Mouse (Mus musculus) heart, postnatal 10 days (tissue): ENCODE data around the gene Map7d1. TPM values are rescaled to one million over a fixed set of nuclear protein-coding genes. Genes with fewer than 3 reads are reported as not detected.

ENCODE experiments used
- DNase-seq, 2 experiments: peaks; one replicate each; pipeline ENCODE4 v3.0.0; 2021
- intact Hi-C: fragments of 180-260 bp; cut with DNase I; formaldehyde crosslinking; loops from one replicate; pipeline ENCODE4 v1.15.1; 2025
- total RNA-seq, 2 experiments: library from RNA; stranded (reverse); gene quantifications; 2 replicates each; pipeline ENCODE4 v1.2.3; 2021

The Map7d1 gene
- total RNA-seq, result 100 to 1,000 TPM; 214 to 239 TPM

DNA sequence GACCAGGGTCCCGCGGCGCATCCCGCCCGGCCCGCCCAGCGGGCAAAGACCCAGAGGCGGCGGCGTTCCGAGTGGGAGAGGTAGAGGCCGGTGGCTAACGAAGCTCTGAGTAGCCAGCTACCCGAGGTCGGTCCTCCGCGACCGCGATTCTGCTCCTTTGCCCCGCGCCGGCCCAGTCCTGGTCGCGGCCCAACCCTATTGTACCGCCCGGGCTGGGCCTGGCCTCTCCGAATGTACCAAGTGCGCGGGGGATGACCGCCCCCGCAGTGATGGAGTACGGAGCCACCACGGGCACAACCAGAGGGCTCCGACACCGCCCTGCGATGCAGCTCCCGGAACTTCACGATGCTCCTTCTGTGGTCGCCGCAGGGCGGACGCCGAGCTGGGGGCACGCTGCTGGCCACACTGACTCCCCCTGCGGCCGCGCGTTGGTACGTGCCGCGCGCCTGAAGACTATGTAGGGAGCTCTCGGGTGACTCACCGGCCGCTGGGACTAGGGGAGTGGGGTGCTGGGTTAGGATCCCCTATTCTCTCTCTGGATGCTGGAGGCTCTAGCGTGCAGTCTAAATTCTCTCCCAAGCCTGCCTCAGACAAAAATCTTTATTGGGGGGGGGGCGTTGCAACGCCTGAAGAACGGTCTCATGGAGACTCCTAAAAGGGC is at the start of gene Map7d1:
TSS of gene Map7d1 (minus strand) at position 213 of the 661 bp plus-strand sequence.
- intact Hi-C loops, result no loop called here
- peak; percentile 94 for DNase-seq

DNA sequence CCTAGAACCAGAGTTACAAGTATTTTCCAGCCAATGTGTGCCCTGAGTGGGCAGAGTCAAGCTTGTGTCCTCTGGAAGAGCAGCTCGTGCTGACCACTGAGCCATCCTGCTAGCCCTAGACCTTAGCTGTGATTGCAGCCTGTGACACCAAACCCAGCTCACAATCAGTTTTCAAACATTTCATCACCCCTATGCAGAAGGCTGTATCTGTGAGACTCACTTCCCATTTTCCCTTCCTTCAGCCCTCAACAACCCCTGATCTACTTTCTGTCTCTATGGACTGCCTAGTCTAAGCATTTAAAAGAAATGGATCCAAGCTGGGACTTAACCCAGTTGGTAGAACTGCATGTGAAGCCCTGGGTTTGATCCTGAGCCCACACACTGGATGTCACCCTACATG is 49.3 kb upstream of the Map7d1 start:
- intact Hi-C loops, result no loop called here
- no peak for DNase-seq

DNA sequence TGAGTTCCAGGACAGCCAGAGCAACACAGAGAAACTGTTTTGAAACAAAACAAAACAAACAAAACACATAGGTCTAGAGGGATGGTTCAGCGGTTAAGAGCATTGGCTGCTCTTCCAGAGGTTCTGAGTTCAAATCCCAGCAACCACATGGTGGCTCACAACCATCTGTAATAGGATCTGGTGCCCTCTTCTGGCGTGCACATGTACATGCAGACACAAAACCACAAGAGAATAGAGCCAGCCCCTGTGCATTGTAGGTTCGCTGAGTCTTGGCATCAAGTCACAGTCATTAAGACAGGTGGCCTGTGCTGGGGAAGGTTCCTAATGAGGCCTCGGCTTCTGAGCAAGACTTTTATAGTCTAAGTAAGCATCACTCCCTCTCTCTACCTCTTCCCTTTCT is 47.7 kb upstream of the Map7d1 start:
- DNase-seq, result no peak
- intact Hi-C loops, result no loop called here

DNA sequence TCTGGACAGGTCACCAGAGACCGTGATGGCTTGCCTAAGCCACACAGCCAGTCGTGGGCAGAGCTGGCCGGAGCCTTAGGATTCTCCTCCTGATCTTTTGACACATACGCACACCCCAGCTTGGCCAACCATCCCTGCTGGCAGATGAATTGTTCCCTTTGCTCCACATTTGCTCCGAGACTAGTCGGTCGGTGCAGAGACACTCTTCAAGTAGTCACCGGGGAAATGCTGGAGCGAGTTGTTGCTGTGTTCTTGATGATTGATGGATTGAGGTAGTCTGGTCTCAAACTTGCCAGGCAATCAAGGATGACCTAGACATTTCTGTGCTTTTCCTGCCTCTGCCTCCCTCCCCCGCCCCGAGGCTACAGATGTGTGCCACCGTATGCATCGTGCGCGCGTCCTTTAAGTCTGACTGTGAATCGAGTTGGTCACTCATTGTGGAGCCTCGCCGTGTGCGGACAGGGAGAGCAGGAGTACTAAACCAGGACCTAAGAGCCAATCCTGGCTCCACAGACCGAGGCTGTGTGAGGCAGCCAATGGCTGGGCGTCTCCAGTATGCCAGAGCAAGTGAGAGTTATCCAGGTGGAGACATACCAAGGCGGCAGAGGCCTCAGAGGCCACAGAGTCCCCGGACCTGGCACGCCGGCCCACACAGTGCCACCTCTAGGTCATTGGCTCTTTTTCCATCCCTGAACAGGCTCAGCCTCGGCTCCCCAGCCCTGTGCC is 45.6 kb upstream of the Map7d1 start:
- DNase-seq, result no peak
- intact Hi-C loops, result no loop called here

DNA sequence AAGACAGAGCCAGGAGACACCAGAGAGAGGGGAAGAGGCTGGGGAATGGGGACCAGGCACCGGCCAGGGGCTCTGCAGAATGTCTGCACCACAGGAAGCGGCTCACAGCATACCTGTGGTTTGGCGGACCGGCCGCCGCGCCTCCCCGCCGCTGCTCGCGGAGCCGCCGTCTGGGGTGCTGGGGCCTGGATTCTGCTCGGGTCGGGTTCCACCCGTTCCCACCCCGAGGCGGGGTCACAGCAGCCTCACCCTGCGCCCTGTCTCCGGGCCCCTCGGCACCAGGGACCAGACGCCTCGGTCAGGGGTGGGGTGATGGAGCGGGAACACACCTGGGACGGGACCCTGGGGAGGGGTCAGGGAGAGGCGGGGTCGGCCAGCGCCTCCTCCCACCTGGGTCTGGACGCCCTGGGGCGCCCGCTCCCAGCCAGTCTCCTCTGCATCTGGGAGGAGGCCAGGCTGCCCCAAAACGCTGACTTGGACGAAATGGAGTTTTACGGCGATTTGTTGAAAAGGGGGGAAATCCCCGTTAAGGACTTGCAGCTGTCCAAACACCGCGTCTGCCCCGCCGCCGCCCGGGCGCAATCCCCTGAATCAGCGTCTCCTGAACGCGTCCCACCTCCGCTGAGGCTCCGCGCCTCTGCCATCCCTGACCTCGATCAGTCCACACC is 44.9 kb upstream of the Map7d1 start:
- no peak for DNase-seq
- intact Hi-C loops, result no loop called here

DNA sequence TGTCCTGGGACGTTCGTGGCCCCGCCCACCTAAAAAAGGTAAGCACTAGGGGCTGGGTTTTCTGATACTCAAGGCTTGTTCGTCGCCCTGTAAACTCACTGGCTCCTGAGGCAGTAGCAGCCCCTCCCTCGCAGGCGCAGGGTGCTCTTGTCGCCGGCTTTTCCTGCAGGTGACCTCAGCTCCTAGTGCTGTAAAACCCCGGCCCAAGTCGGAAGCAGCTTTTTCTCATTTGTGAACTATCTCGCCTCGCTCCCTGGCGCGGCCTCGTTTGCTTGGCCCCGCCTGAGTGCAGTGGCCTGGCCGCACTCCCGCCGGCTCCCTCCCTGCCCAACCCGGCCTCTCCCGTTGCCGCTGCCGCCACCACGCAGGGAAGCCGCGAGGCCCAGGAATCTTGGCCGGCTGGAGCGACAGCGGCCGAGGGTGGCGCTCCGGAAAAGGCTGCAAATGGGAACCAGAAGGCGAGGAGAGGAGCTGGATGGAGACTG is 40.5 kb upstream of the Map7d1 start:
- peak; percentile 83 for DNase-seq
- intact Hi-C loops, result no loop called here

DNA sequence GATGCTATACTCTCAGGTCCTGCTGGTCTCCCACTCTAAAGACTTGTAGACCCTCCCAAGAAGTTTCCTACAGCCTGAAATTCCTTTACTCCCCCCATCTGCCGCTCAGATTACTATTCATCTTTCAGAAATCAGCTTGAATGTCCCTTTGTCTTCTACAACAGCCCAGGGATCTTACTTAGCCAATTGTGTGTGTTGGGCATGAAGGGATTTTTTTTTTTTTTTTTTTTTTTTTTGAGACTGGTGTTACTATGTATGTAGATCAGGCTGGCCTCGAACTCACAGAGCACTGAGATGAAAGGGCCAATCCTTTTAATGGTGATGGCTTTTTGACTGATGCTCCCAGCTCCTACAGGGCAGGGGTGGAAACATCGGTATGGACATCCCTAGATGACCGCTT is 39.8 kb upstream of the Map7d1 start:
- intact Hi-C loops, result no loop called here
- no peak for DNase-seq

DNA sequence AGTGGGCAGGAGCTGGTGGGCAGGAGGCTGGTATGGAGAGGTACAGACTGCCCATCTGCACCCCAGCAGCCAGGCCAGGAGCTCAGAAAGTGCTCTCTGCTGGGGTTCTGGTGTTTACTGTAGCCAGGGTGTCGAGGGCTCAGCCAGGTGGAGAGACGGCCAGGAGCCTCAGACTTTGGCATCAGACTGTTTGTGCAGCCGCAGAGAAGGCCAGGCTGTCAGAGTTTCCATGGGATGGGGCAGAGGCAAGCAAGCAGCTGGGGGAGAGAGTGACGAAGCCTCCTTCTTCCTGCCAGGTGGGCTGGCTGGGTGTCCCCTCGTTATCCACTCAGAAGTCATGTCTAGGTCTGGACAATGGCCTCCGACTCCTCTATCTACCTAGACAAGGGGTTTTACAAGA is 39.0 kb upstream of the Map7d1 start:
- intact Hi-C loops, result no loop called here
- DNase-seq, result no peak

DNA sequence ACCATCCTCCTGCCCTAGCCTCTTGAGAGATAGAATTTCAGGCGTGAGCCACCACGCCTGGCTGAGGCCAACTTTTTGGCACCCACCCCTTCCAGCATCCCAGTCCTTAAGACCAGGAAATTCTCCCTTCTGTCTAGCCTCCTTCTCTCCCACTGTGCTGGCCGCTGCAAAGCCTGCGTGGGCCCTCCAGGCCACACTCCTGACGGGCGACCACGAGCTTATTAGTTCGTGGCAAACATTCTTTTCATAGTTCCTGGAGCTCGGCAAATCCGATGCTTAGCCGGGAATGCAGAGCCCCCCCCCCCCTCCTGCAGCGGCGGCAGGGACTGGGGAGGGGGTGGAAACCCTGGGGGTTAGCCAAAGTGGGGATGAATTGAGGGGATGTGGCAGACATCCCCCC is 35.1 kb upstream of the Map7d1 start:
- intact Hi-C loops, result no loop called here

DNA sequence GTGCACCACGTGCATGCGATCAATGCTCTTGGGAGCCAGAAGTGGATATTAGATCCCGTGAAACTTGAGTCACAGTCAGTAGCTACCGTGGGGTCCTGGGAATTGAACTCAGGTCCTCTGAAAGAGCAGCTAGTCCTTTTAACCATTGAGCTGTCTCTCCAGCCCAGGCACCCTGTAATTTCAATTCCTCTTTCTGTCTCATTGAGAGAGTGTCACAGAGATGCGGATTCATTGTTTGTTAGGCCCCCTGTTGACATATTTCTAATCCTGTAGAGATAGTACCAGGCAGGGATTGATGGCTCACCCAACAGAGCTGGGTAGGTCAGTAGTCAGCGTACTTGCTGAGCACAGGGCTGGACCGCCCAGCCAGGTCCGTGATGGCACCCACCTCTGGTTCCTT is 34.2 kb upstream of the Map7d1 start:
- no peak for DNase-seq
- intact Hi-C loops, result no loop called here

More for the DNA sequence above, 35.1 kb upstream of the Map7d1 start:
- DNase-seq, result no peak

DNA sequence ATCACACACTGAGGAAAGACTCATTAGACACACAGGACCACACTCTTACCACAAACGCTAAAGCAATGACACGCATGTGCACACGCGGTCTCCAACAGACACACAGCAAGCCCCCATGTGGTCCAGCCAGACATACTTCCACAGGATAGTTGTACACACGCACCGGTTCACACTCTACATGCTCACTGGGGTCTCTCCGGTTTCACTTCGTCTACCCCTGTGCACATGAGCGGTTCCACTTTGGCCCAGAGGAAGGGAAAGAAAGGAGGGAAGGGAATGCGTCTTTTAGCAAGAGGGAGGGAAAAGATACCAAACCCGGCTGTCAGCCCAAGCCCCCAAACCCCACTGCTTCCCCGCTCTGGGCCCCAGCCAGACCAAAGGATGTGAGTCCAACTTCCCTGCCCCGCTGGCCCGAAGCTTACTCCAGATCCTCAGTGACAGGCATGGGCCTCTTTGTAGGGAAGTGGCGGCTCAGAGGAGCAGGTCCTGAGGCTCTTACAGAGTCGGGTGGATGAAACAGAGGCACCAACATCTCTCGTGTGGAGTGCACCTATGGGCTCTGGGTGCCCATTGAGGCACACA is 32.0 kb upstream of the Map7d1 start:
- peak in 1 of 2 experiments; percentile 23 for DNase-seq
- intact Hi-C loops, result no loop called here

DNA sequence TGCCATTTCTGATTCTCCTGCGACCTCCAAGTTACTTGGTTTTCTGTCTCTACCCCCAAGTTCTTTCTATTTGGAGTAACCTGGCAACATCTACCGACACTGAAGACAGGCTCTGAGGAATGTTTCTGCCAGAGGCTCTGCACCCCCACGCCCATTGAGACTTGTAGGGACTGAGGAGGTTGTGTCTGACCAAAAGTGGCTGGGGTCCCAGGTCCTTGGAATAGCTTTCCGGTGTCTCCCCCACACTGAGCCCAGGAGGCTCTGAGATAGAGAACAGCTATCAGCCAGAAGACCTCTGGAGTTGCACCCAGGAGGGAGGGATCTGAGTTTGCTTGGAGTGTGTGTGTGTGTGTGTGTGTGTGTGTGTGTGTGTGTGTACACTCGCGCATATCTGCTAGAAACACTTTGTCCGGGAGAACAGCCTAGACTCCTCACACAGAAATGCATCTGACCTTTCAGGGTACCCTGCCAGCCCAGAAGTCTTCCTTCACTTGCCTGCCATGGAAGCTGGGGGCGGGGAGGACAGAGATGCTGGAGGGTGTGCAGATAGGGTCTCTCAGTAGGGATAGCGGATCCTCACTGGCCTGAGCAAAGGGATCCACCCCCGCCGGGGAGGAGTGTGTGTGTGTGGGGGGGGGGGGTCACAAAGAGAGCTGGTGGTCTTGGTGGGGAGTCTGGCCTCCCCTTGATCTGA is 31.3 kb upstream of the Map7d1 start:
- DNase-seq, result peak in 1 of 2 experiments; percentile 34
- intact Hi-C loops, result no loop called here

DNA sequence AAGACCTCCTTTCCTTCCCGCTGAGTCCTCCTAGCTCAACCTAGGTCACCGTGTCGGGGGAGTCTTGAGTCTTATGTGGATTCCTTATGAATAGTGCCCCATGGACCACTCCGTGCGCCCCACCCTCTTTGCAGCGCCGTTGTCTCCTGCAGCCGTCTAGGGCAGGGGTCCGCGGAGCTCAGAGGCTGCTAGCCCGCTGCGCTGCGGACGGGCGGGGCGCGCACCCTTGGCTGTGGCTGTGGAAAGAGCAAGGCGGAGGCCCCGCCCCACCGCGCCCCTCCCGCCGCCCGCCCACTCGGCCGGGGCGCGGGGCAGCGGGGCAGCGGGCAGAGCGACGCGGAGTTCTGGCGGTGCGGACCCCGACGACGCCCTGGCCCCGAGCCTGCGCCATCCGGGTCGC is 30.3 kb upstream of the Map7d1 start, which contains the start of gene Col8a2:
TSS of gene Col8a2 (plus strand) at position 302 of the 400 bp plus-strand sequence.
- DNase-seq, result peak in 1 of 2 experiments; percentile 25

DNA sequence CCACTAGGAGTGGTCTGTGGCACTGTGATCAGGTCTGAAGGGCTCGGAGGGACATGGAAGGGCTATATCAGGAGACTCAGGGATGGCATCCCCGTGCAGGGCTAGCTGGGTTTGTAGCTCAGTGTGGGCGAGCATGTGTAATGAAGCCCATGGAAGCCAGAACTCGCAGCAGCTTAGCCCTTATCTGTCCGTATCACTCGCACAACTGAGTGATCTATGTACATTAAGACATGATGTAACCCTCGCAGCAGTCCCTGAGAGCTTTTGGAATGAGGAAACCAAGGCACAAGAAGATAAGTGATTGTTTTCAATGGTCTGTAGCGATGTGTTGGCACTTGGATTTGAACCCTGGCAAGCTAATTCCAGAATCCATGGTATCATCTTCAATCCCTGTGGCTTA is 27.4 kb upstream of the Map7d1 start:
- intact Hi-C loops, result no loop called here
- DNase-seq, result no peak

More for the DNA sequence above, 30.3 kb upstream of the Map7d1 start, which contains the start of gene Col8a2:
- intact Hi-C loops, result no loop called here

DNA sequence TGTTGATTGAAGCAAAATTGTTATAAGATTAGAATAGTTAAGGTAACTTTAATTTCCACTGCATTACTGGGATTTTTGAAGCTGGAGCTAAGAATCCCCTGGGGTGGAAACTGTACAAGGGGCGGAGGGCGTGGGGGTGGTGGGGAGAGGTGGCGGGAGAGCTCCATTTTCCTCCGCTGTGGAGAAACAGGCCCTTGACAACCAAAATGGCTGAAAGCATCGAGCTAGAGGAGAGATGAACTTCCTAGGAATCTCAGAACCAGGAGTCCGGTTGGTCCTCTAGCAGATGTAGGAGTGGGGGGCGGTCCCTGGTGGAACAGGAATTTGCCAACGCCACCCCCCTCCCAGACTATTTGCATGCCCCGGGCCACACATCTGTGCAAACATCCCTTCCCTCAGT is 25.6 kb upstream of the Map7d1 start:
- intact Hi-C loops, result no loop called here
- DNase-seq, result no peak

DNA sequence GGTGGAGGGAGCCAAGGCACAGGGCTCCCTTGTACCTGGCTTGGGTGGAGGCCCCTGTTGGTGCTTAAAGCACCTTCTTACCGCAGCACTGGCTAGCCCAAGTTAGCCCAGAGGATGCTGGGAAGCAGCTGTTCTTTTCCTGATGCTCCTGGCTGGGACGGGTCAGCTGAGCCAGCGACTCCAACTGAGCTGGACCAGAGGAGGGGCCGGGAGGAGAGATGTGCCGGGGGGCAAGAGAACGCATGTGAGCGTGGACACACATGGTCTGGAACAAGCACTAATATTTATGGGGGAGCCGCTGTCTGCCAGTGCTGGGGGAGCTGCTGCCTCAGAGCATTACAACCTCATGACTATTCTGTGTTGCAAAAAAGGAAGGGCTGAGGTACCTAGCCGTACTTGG is 22.8 kb upstream of the Map7d1 start:
- intact Hi-C loops, result loop anchor here (1.0 kb wide), 1 partner anchor 31 kb away; no protein-coding TSS in a partner anchor
- no peak for DNase-seq

DNA sequence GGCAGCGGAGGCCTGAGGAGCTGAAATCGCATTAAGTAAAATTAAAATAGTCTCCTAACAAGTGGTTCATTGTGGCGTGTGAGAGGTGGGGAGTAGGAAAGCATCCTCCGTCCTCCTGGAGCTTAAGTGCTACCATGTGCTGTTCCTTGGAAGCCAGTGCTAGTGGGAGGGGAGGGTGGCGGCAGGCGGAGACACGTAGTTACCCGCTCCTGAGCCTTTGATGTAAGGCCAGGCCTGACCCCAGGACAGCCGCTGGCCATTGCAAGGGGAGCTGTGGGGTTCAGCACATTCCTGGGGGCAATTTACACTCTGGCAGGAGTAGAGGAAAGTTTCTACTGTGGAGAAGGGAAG is 22.4 kb upstream of the Map7d1 start:
- DNase-seq, result no peak
- intact Hi-C loops, result loop anchor here (1.0 kb wide), 1 partner anchor 32 kb away; no protein-coding TSS in a partner anchor

DNA sequence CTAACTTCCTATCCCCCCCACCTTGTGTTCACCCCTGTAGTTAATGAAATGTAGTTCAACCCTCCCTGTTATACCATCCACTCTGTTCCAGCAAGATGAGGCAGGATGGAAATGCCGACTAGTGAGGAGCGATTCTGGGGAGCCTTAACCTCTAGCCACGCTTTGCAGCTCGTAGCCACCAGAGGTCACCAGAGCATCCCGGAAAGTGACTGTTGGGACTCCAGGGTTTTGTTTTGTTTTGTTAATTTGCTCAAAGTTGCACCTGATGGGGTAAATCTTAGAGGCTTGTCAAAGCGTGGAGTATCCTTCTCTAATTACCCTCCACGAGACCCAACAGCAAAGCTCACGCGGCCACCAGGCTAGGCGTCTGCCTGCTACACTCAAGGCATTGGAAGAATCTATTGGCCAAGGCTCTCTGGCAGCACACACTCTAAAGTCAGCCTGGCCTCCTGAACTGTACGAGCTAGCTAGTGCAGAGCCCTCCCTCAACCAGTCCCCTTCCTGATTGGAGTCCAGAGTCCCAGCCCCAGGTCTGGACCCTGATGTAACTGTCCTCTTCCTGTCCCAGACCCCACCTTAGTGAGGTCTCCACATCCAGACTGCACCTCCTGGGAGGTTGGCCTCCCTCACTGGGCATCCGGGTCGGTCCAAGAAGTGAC is 21.9 kb upstream of the Map7d1 start:
- intact Hi-C loops, result loop anchor here (1.0 kb wide), 1 partner anchor 32 kb away; no protein-coding TSS in a partner anchor
- peak; percentile 58 to 80 for DNase-seq

DNA sequence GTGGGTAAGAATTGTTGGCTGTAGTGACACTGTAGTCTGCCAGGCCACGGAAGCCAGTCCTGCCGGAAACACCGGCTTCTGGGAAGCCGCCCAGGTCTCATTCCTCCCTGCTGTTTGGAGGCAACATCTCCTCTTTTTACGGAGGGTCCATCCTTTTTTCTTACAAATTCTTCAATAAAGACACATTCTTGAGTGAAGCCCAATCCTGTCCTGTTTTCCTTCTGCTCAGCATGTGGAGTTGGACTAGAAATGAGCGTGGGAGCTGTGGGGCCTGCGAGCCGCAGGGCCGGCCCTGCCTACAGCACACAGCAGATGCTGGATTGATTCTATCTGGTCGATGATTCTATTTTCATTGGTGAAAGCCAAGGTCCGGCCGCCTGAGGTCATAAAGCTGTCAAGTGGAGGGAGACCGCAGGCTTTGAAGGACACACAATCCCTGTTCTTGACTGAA is 19.6 kb upstream of the Map7d1 start:
- intact Hi-C loops, result no loop called here
- DNase-seq, result peak; percentile 61 to 68

DNA sequence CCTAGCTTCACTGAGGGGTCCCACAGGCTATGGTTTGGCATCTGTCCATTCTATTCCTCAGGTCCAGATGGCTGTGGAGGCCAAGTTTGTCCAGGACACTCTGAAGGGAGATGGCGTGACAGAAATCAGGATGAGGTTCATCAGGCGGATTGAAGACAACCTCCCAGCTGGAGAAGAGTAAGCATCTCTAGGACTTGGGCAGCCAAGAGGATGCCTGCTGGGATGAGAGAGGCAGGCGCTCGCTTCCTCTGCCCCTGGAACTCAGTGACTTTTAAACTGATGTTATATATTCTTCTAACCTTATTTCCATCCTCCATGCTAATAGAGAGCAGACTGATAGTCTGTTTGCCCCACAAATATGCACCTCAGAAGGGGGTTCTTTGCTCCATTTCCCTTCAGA is 18.9 kb upstream of the Map7d1 start:
- intact Hi-C loops, result no loop called here
- no peak for DNase-seq
